Mouse (Mus musculus) stomach, postnatal 0 days (tissue): ENCODE data around the gene Fnbp4.
"Not testable (repeated sequence)": the region's sequence is repeated elsewhere in the genome, so short reads cannot be mapped to it uniquely, and the experiment has no call there.

Experiments used
- CTCF ChIP-seq: IDR thresholded peaks from 2 replicates; pipeline ENCODE4 v1.5.1; 2016; ENCODE audit warnings: antibody characterized with exemption, low read depth, mild to moderate bottlenecking, moderate library complexity
- EP300 ChIP-seq: optimal IDR thresholded peaks from 2 replicates; pipeline ENCODE3; 2016; ENCODE audit warnings: antibody characterized with exemption

GRCm38 (mm10) chr2:90824528-90824927 is 79.4 kb downstream of the Fnbp4 start:
- not testable (repeated sequence) for TF ChIP-seq CTCF, EP300
